Mouse (Mus musculus) lung, postnatal 10 days (tissue): ENCODE results near the gene Fam71b.
"Not testable (repeated sequence)": the region's sequence is repeated elsewhere in the genome, so short reads cannot be mapped to it uniquely, and the experiment has no call there.

ENCODE experiments used
- DNase-seq: peaks from one replicate; pipeline ENCODE4 v3.0.0; 2021

Gene Fam71b

DNA sequence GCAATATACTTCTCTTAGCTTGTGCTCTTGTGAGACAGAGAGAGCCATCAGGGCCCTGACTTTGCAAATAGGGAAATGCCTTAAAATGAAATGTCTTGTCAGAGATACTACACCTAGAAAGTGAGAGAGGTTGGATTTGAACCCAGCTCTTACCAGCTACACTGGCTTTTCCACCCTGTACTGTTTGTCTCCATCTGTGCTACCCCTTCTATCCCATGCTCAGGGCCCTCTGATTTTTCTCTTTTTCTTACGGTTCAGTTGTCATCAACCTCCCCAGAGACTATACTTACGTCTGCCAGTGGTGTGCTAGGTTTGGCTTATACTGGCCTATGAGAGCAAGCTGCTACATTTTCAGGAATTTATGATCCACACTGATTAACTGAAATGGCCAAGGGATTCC, 11.4 kb upstream of the Fam71b start:
- DNase-seq, result no peak

DNA sequence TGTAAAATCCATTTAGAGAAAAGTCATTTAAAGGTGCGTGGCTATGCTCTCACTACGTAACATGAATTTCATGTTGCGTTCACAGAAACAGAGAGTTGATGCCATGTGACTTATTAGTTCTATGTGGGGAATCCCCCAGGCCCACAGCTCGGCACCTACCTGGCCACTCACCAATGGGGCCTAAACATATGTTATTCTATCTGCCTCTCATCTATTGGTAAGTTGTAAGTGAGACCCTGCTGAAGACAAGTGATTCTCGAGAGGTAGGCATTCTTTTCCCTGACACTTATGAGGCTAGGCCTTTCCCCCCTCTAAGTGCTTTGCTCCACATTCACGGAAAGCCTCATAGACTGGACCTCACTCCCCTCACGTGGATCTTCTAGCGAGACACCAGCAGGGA, 9.8 kb upstream of the Fam71b start:
- no peak for DNase-seq

DNA sequence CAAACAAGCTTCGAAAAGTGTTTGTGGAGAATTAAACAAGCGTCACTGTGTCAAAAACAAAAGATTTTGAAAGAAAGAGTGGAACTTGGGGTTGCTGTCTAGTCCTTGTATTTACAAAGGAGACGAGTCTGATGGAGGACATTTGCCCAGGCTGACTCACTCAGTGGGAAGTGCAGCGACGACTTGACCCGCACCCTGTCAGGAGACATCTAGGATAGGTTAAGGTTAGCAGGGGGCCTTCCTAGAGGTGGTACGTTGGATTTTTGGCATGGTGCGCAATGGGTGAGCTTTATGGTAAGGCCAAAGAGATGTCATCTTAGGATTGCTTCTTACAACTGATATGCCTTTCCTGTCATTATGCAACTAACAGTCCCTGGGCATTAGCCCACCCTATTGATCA, 9.3 kb upstream of the Fam71b start:
- no peak for DNase-seq

DNA sequence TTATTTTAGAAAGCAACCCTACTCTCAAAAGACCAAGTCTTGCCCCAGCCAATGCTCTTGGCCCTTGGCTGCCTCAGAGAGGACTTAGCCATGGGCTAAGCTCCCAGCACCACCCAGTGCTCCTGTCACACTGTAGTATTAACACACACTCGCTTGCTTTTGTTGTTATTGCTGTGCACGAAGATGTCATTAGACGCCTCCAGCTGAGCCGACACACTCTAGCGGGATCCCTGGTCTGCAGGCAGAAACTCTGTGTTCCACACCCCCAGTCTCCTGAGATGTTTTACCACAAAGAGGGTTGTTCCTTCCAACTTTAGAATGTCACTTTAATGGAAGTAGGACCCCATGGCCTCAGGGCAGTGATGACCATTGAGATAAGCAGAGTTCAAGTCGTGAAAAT, 7.9 kb upstream of the Fam71b start:
- no peak for DNase-seq

DNA sequence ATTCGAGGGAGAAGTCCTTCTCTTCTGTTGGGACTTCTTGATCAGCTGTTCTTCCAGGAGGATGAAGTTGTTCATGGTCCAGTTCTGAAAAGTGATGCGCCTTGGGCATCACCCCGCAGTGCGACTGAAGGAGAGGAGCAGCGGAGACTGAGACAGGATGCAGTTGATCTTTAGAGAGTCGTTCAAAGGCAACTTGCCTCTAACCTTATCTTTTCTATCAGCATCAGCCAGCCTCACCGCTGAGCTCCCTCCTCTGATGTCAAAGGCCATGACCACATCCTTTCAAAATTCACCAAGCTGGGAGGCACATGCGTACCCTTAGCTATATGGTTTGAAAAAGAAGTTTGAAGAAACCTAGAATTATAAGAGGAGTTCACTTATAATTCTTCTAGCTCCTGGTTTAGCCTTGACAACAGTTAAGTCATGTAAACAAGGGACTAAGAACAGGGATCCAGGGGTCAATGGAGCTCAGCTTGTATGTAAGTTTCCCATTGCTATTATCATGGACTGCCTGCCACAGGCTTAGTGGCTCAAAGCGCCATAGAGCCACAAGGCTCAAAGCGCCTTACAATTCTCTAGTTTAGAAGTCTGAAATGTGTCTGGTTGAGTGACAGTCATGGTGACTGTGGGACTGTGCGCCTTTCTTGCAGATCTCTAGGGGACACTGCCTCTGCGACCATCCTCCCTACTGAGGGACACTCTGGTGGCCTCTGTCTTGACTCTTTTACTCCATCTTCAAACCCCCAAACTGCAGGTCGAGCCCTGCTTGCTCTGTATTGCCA, 6.8 kb upstream of the Fam71b start, which contains the start of gene Itk:
TSS of gene Itk (minus strand) at position 180 of the 782 bp plus-strand sequence.
- DNase-seq, result no peak

DNA sequence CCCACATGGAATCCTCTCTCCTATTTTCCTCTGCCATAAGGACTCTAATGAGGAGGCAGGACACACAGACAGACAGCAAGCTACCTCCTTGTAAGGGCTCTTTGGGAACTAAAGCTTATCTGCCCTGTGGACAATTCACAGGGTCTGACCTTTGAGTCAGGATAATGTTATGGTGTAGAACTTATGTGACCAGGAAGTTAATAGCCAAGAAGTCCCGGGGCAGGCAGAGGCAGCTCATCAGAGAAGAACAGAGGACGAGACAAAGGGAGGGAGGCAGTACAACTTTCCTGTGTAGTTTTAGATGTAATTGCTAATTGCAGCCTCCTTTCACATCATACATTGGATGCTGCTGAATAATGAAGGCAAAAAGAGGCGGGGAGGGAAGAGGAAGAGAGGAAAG, 5.7 kb upstream of the Fam71b start:
- no peak for DNase-seq

DNA sequence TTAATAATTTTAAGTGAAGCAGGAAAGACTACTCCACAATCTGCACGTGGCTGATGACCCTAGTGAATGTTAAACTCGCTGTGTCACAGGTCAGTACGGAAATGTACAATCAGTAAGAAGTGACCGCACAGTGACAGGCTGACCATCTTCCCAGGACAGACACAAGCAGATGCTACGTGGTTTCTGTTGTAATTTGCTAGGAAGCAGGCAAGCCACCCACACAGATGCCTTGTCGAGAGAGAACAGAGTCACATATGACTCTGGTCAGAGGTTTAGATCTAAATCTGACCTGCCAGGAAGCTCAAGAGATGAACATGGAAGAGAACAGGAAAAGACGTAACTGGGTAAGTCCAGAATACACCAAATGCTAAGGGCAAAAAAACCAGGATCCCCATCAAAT, 3.5 kb upstream of the Fam71b start:
- no peak for DNase-seq

DNA sequence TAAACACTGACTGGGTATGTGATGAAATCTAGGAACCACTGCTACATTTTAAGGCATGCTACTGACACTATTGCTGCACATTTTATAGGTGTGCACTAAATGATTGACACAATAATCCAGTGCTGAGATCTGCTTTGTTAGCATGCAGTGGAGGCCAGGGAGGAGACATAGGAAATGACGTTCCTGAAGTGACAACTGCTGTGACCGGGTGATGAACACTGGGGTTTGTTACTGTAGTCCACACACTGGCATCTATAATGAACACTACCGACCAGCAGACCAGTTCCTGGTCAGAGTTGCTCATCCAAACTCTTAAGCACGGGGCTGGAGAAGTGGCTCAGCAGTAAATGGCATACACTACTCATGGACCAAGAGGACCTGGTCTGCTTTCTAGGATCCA, 2.9 kb upstream of the Fam71b start:
- DNase-seq, result no peak

DNA sequence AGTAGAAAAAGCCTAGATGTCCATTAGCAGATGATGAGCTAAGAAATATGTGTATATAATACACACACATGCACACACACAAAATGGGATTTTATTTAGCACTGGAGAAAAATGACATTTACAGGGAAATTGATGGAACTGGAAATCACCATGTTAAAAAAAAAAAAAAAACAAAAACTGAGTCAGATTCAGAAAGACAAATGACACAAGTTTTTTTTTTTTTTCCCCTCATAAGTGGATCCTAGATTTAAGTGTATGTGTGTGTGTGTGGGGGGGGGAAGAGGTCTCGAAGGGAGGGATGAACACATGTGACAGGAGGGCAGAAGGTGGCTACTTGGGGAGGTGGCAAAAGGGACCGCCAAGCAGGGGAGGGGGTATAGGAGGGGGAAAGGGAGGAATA, 1.3 kb upstream of the Fam71b start:
- no peak for DNase-seq

DNA sequence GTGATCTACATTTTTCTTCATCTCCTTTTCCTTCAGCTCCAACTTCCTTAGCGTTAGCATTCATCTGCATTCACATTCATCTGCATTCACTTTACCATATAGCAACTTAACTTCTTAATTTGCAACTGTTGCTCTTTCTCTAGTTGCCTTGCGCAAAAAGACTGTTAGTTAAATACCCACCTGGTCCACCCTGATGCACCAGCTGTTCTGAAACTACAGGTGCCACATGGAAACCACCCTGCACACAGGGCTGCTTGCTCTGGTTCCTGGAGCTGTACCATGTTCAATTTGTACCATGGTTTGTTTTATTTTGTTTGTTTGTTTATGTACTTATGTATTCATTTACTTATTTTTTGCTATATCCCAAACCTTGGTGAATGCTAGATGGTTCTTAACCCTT, 661 bp upstream of the Fam71b start:
- DNase-seq, result no peak

DNA sequence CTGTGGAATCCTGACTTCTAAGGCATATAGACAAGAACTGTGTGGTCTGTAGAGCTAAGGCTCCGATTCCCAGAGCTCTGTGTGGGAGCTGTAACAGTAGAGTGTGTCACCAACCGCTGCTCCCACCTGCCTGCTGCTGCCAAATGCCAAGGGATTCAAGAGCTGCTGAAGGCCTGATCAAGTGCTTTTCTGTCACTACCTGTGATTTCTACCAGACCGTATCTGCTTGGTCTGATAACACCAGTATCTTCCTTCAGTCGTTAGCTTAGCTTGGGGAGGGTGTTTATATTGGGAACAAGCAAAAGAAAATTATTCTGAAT, 461 bp downstream of the Fam71b start:
- DNase-seq, result no peak

DNA sequence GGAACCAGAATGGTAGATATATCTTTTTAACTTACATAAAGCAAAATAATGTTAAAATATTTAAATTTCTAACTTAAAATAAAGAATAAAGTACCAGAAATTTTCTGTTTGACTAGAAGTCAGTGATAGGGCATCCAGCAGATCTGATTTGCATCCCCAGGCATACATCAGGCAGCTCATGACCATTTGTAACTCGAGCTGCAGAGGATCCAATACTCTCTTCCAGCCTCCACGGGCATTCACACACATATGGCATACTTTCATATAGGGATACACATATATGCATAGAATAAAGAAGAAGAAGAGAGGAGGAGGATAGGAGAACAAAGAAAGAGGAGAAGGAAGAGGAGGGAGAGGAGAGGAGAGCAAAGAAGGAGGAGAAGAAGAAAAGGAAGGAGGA, 1.5 kb downstream of the Fam71b start:
- DNase-seq, result no peak

DNA sequence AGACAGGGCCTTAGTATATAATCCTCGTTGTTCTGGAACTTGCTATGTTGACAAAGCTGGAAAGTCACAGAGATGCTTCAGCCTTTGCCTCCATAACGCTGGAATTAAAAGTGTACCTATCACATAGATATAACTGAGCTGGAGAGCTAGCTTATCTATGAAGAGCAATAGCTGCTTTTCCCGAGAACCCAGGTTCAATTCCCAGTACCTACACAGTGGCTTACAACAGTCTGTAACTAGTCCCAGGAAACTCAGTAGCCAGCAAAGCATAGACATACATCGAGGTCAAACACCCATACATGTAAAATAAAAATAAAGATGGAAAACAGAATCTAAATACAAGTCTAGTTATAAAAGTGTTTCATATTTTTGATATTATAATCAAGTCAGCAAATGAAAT, 2.1 kb downstream of the Fam71b start:
- no peak for DNase-seq

DNA sequence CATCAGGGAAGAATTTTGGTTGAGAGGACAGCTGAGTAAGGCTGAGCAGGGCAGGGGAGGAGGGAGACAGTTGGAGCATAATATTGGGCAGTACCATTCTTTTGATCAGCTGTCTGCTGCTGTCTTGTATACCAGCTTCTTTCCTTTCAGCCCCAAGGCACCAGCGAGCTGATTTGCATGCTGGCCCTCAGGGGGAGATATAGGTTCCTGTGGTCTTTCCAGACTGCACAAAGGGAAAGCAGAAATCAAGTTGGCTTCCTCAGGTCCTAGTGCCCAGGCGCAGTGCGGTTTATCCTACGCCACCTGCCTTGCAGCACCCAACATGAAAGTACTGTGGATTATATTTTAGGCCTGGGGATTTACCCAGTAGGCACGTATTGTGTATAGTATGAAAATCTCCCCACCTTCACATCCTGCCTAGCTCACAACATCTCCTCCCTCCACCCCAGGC, 2.6 kb downstream of the Fam71b start:
- no peak for DNase-seq

DNA sequence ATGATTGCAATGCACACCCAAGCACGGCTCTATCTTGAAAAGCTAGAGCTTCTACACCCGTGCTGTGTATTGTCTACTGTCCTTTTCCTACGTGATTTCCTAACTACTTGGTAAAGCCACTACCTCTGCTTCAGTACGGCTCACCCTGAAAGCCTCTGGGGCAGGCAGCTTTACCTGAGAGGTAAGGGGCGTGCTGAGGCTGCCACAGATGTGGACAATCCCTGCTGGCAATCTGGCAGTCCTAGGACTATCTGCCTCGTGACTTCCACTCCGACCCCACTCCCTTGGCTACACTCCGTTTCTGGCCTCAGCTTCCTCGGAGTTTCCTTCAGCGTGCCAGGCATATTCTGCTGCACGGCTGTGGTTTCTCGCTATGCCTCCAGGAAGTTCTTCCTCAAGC, 5.2 kb downstream of the Fam71b start:
- DNase-seq, result no peak

DNA sequence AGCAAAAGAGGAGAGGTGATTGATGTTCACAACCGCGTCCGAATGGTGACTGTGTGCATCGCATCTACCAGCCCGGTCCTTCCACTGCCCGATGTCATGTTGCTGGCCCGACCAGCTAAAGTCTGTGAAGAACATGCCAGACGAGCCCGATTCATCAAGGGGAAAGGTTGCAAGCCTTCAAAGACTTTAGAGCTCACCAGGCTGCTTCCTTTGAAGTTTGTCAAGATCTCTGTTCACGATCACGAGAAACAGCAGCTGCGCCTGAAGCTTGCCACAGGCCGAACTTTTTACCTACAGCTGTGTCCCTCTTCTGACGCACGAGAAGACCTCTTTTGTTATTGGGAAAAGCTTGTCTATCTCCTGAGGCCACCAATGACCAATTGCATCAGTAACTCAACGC, 8.6 kb downstream of the Fam71b start:
- no peak for DNase-seq

DNA sequence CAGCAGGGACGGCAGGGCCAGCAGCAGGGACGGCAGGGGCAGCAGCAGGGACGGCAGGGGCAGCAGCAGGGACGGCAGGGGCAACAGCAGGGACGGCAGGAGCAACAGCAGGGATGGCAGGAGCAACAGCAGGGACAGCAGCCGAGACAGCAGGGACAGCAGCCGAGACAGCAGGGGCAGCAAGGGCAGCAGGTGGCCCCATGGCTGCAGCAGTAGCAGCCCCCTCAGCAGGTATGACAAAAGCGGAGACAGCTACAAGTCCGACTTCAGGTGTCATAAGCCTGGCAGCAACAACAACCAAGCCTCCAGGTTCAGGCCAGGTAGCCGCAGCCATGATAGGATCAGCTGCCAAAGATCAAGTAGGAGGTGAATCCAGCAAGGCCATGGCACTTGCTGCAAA, 10.4 kb downstream of the Fam71b start:
- DNase-seq, result no peak

DNA sequence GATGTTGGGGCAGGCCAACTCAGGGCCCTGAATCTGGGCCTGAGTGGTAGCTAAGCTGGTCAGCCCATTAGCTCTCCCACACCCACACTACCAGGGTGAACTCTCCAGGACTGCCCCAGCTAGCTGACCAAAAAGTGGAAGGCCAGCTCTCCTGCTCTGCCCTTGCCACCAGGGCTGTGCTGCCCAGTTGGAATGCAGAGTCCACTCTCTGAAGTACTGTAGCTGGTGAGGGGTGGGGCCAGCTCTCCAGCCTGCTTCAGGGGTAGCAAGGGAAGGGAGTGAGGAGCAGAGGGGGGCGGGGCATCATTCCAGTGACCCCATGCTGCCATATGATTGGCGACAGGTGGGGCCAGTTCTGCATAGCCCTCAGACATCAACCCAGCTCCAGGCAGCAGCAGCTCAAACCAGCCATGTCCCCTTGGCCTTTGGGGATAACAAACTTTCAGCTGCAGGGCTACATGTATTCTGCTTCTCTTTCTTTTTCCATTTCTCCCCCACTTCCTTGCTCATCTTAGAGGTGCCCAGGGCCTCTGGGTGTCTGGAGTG, 13.7 kb downstream of the Fam71b start:
- no peak for DNase-seq

DNA sequence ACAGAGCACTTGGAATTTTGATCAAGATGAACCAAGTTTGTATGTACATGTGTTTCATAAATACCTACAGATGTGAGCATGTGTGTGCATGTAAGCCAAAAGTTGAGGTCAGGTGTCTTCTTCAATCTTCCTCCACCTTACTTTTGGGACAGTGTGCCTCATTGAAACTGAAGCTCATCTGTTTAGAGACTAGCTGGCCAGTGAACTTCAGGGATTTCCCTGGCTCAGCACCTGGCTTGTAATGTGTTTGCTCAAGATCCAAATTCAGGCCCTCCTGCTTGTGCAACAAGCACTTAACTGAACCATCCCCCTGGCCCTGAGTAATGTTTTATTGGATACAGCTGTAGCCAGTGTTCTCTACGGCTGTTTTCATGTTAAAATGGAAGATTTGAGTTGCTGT, 22.1 kb downstream of the Fam71b start:
- no peak for DNase-seq

DNA sequence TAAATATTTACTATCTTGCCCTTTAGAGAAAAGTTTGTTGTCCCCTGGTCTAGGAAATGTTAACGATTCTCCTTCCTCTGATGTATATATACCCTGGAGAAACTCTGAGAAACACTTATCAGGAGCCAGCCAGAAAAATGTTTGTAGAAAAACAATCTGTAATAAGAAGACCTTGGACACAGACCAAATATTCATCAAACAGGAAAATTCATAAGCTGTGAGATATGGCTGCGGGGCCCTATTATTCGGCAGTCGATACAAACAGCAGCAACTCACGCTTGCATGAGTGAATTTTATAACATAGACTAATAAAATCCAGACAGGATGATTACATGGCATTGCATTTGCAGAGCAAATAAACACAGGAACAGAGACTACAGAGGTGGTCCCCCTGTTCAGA, 22.5 kb downstream of the Fam71b start:
- DNase-seq, result no peak

DNA sequence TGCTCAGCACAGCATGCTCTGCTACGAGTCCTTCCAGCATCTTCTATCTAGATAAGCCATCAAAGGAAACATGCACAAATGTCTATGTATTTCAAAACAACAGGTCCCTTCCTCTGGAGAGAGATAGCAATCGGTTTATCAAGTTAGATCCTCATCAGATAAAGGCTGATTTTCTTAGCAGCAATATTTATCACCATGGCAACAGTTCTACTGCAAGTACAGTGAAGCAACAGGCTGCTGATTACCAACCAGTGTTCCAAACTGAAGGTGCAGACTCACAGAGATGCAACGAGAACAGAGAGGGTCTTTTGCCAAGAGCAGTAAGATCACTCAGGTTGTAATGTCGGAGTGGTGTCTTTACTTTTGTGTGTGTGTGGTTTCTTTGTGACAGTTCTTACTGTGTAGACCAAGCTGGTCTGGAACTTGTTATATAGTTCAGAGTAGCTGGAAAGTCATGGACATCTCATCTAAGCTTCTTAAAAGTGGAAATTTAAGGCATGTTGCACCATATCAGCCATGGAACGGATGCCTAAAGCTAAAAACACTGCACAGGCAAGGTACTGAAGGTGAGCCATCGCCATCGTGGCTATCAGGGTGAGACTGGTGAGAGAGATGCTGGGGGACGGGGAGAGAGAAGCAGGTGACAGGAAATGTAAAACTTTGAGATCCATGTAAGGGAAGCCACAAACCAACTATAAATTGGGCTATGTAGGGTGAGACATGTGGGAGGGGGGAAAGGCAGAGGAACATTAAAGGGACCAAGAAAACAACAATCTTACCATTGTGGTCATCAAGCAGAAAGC, 24.9 kb downstream of the Fam71b start:
- no peak for DNase-seq

DNA sequence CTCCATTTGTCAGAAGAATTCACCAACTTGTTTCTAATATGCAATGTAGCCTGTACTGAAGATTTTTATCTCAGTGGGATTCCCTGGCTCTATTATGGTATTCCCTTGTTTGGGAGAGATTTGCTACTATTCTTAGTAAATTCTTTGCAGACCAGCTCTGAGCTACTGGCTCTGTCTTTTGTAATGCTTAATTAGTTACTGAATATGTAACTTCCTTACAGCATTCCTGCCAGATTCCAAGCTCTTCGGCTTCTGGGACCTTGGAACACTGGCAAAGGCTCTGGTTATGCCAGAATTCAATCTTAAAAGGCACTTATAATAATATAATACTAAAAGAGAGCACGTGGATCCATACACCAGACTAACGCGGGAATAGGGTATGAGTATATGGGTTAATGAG, 31.8 kb downstream of the Fam71b start:
- not testable (repeated sequence) for DNase-seq

DNA sequence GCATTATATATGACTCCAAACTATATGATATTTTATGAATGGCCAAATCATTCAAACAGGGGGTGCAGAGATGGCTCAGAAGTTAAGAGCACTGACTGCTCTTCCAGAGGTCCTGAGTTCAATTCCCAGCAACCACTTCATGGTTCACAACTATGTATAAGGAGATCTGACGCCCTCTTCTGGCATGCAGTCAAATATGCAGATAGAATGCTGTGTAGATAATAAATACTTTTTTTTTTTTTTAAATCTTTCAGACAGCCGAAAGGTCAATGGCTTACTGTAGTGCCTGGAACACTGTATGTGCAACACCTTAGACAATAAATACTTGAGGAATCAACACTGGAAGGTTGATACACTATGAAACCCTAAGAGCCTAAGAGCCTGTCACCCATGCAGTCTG, 33.8 kb downstream of the Fam71b start:
- DNase-seq, result no peak

DNA sequence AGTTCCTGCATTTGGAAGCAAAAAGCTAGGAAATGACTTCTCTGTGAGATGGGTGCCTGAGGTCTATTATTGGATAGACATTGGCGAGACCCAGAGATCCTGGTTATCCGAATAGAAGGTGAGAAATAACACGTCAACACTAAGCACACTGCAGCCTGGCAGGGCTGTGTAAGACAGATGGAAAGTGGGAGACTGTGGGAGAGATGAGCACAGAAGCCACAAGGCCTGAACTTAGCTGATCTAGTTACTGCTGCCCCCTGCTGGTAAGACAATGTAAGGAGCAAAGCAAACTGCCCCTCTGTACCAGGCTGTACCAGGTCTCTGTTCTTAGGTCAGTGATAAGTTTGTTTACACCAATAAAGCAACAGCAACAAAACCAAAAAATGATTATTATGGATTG, 34.8 kb downstream of the Fam71b start:
- DNase-seq, result peak; percentile 86
